Mouse (Mus musculus): Measurements from ENCODE around the gene Thbs3. TPM values are rescaled to one million over a fixed set of nuclear protein-coding genes. Genes with fewer than 3 reads are reported as not detected.

Gene Thbs3
- total and polyA plus RNA-seq, 2 experiments from 2014 or later: 17.4 to 26.4 TPM

DNA sequence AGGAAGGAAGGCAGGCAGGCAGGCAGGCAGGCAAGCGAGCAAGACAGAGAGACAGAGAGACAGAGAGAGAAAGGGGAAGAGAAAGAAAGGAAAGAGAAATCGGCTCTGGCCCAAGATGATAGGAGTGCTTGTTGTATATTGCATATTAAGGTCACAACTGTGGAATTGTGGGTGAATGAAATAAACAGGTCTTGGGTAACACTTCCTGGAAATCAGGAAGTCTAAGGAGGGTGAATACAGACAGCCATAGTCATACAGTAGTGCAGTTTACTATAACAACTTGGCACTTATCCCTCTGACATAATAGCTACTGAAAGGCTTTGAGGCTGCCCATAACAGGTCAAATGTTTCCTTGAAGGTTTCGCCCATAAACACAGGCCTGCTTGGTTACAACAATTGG, 15.1 kb upstream of the Thbs3 start:
- Histone ChIP-seq H3K4me3 (ENCODE audit: low read depth, low read length) (no peak overlapping the region), H3K9me3 (replicated peaks; ENCODE audit: control insufficient read depth, low read length) (no peaks in the 10 kb centered on the region), H3K9ac (replicated peaks; ENCODE audit: low read depth, low read length) (no peak overlapping the region), H3K4me1 (ENCODE audit: control insufficient read depth, insufficient read depth) (peaks cover 11% of the 10 kb centered on the region), H3K27me3 (ENCODE audit: control insufficient read depth, insufficient read depth, low read length) (no peaks in the 10 kb centered on the region), H3K36me3 (replicated peaks; ENCODE audit: control insufficient read depth, insufficient read depth, low read length) (peaks cover 7% of the 10 kb centered on the region; the same call in 1 of the 2 replicates), H3K27ac (ENCODE audit: low read depth) (no peak overlapping the region), H3K4me2 (ENCODE audit: low read depth, low read length) (no peak overlapping the region)
- ATAC-seq (ENCODE audit: insufficient read depth, low read depth): no peak
- no peak for TF ChIP-seq CTCF (IDR thresholded peaks at IDR 0.05; ENCODE audit: low read depth)
- no peak for TF ChIP-seq EP300 (IDR thresholded peaks at IDR 0.05; ENCODE audit: low read depth)
- WGBS: 50% methylated on average over 3 of the region's 3 CpGs
- DNase-seq (ENCODE audit: low spot score): no peak

DNA sequence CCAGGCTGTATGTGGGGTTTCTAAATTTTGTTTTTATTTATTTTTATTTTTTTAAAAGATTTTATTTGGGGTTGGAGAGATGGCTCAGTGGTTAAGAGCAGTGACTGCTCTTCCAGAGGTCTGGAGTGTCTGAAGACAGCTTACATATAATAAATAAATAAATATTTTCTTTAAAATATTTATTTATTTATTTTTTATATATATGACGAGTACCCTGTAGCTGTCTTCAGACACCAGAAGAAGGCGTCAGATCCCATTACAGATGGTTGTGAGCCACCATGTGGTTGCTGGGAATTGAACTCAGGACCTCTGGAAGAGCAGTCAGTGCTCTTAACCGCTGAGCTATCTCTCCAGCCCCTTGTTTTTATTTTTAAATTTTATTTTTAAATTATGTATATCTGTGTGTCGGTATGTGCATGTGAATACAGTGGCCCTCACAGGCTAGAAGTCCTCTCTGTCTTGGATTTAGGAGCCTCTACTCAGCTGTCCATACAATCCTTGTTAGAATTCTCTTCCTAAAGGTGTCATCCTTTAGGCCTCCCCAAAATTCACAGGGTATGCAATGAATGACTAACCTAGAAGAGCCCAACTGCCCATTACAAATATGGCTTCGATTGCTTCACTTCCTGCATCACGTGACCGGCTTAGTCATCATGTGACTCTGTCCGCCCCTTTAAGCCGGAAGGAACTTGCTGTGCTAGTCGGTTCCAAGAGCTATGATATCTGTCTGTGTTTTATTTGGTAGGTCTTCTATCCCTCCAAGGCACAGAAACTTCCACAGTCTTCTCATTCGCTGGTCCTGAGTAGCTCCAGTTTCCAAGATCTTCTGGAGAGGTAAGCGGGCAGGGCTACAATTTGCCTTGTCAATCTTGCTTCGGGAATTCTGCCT, 12.5 kb upstream of the Thbs3 start, which contains the start of gene Gba:
Gene Gba (plus strand): TSS at position 676 of the 889 bp plus-strand sequence.
- Histone ChIP-seq H3K9ac (replicated peaks; ENCODE audit: low read depth, low read length) (peak within 1 kb of the TSS; percentile 34), H3K4me3 (ENCODE audit: low read depth, low read length) (peak within 1 kb of the TSS; percentile 49), H3K4me1 (ENCODE audit: control insufficient read depth, insufficient read depth) (peaks cover 5% of the 10 kb centered on the region), H3K27me3 (ENCODE audit: control insufficient read depth, insufficient read depth, low read length) (no peaks in the 10 kb centered on the region), H3K4me2 (ENCODE audit: low read depth, low read length) (peak within 1 kb of the TSS; percentile 62), H3K36me3 (replicated peaks; ENCODE audit: control insufficient read depth, insufficient read depth, low read length) (peaks cover 30% of the 10 kb centered on the region), H3K27ac (ENCODE audit: low read depth) (no peak within 1 kb of the TSS), H3K9me3 (replicated peaks; ENCODE audit: control insufficient read depth, low read length) (no peaks in the 10 kb centered on the region)
- DNase-seq (ENCODE audit: low spot score) (peak; percentile 90), ATAC-seq (ENCODE audit: insufficient read depth, low read depth) (peak; percentile 84)
- TF ChIP-seq CTCF (IDR thresholded peaks at IDR 0.05; ENCODE audit: low read depth): no peak
- no peak for TF ChIP-seq EP300 (IDR thresholded peaks at IDR 0.05; ENCODE audit: low read depth)
- 22% methylated on average over 13 of the region's 13 CpGs for WGBS

- TF ChIP-seq EP300 (IDR thresholded peaks at IDR 0.05; ENCODE audit: low read depth): no peak
- TF ChIP-seq CTCF (IDR thresholded peaks at IDR 0.05; ENCODE audit: low read depth): no peak
- Histone ChIP-seq H3K27ac (ENCODE audit: low read depth) (no peak overlapping the region), H3K4me1 (ENCODE audit: control insufficient read depth, insufficient read depth) (peaks cover 5% of the 10 kb centered on the region), H3K9ac (replicated peaks; ENCODE audit: low read depth, low read length) (peak overlapping the region; percentile 34), H3K4me2 (ENCODE audit: low read depth, low read length) (peak overlapping the region; percentile 62), H3K27me3 (ENCODE audit: control insufficient read depth, insufficient read depth, low read length) (no peaks in the 10 kb centered on the region), H3K9me3 (replicated peaks; ENCODE audit: control insufficient read depth, low read length) (no peaks in the 10 kb centered on the region), H3K4me3 (ENCODE audit: low read depth, low read length) (peak overlapping the region; percentile 49), H3K36me3 (replicated peaks; ENCODE audit: control insufficient read depth, insufficient read depth, low read length) (peaks cover 37% of the 10 kb centered on the region)
- ATAC-seq (ENCODE audit: insufficient read depth, low read depth) (no peak), DNase-seq (ENCODE audit: low spot score) (no peak)
- WGBS: 38% methylated on average over 5 of the region's 5 CpGs
Observed at GRCm38 (mm10) chr3:89203142-89203514, 11.9 kb upstream of the Thbs3 start.

DNA sequence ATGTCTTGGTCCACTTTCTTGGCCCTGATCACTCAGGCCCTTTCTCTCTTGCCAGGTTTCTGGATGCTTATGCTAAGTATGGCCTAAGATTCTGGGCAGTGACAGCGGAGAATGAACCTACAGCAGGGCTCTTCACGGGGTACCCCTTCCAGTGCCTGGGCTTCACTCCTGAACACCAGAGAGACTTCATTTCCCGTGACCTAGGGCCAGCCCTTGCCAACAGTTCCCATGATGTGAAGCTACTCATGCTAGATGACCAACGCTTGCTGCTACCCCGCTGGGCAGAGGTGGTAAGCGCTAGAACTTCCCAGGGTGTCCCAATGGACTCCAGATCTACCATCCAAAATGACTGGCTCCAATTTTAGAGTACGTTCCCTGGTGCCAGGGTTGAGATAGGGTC, 8.9 kb upstream of the Thbs3 start:
- H3K9me3 ChIP-seq (replicated peaks; ENCODE audit: control insufficient read depth, low read length): no peaks in the 10 kb centered on the region
- peaks cover 62% of the 10 kb centered on the region for H3K36me3 ChIP-seq (replicated peaks; ENCODE audit: control insufficient read depth, insufficient read depth, low read length)
- TF ChIP-seq EP300 (IDR thresholded peaks at IDR 0.05; ENCODE audit: low read depth) (no peak), CTCF (IDR thresholded peaks at IDR 0.05; ENCODE audit: low read depth) (no peak)
- ATAC-seq (ENCODE audit: insufficient read depth, low read depth) (no peak), DNase-seq (ENCODE audit: low spot score) (no peak)
- no peak overlapping the region for H3K4me3 ChIP-seq (ENCODE audit: low read depth, low read length)
- WGBS: 88% methylated on average over 7 of the region's 7 CpGs
- H3K4me2 ChIP-seq (ENCODE audit: low read depth, low read length): no peak overlapping the region
- no peak overlapping the region for H3K9ac ChIP-seq (replicated peaks; ENCODE audit: low read depth, low read length)
- H3K4me1 ChIP-seq (ENCODE audit: control insufficient read depth, insufficient read depth): peaks cover 5% of the 10 kb centered on the region
- no peak overlapping the region for H3K27ac ChIP-seq (ENCODE audit: low read depth)
- H3K27me3 ChIP-seq (ENCODE audit: control insufficient read depth, insufficient read depth, low read length): no peaks in the 10 kb centered on the region

DNA sequence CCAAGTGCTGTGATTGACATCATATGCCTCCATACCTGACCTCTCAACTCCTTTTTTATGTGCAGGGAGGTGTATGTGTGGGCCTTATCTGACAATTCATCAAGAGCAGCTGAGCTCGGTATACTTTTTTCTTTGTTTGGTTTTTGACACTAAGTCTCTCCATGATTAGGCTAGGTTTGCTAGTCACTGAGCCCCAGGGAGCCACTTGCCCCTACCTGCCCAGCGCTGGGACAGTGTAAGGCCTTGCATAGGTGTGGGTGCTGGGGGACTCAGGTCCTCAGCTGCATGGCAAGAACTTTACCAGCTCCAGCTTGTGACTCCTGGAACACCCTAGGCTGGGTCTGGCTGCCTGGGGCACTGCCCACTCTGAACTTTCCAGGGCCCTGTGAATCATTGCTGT, 8.3 kb upstream of the Thbs3 start:
- Histone ChIP-seq H3K36me3 (replicated peaks; ENCODE audit: control insufficient read depth, insufficient read depth, low read length) (peaks cover 62% of the 10 kb centered on the region), H3K4me1 (ENCODE audit: control insufficient read depth, insufficient read depth) (peaks cover 5% of the 10 kb centered on the region), H3K4me3 (ENCODE audit: low read depth, low read length) (no peak overlapping the region), H3K27ac (ENCODE audit: low read depth) (no peak overlapping the region), H3K9ac (replicated peaks; ENCODE audit: low read depth, low read length) (no peak overlapping the region), H3K9me3 (replicated peaks; ENCODE audit: control insufficient read depth, low read length) (no peaks in the 10 kb centered on the region), H3K27me3 (ENCODE audit: control insufficient read depth, insufficient read depth, low read length) (no peaks in the 10 kb centered on the region), H3K4me2 (ENCODE audit: low read depth, low read length) (no peak overlapping the region)
- no peak for TF ChIP-seq CTCF (IDR thresholded peaks at IDR 0.05; ENCODE audit: low read depth)
- TF ChIP-seq EP300 (IDR thresholded peaks at IDR 0.05; ENCODE audit: low read depth): no peak
- DNase-seq (ENCODE audit: low spot score) (no peak), ATAC-seq (ENCODE audit: insufficient read depth, low read depth) (no peak)
- WGBS: 77% methylated on average over 2 of the region's 2 CpGs
